Mouse (Mus musculus) liver, embryonic 14.5 days (tissue): Measurements from ENCODE around the gene Stx8. TPM values are rescaled to one million over a fixed set of nuclear protein-coding genes. Genes with fewer than 3 reads are reported as not detected.

Experiments used
- ATAC-seq: fragments of 200-750 bp; cut with Nextera tagmentation; 2 replicates; pipeline ENCODE4 v1.8.0; 2017; ENCODE audit warnings: moderate number of reproducible peaks, mild to moderate bottlenecking, moderate library complexity; ENCODE audit not compliant: insufficient read depth
- DNase-seq, 3 experiments: peaks; one replicate each; pipeline ENCODE4 v3.0.0-alpha.2; 2012 to 2013; ENCODE audit warnings: low read depth in 3 of 3, low spot score in 3 of 3
- H3K27ac ChIP-seq: fragments of 300-500 bp; sonication (generic); 2 replicates; pipeline ENCODE4 v1.5.1; 2014; ENCODE audit warnings: moderate library complexity, mild to moderate bottlenecking, control low read depth, inconsistent platforms
- H3K27me3 ChIP-seq: fragments of 300-500 bp; sonication (generic); 2 replicates; pipeline ENCODE4 v1.6.1; 2014; ENCODE audit warnings: mild to moderate bottlenecking, low read length, moderate library complexity; ENCODE audit not compliant: control insufficient read depth, insufficient read depth
- H3K36me3 ChIP-seq: fragments of 300-500 bp; sonication (generic); replicated peaks from 2 replicates; pipeline ENCODE4 v1.6.1; 2014; ENCODE audit warnings: low read depth; ENCODE audit not compliant: control insufficient read depth, insufficient read depth
- H3K4me1 ChIP-seq, 2 experiments: fragments of 200-500 bp in 1 of 2; fragments of 300-500 bp in 1 of 2; sonication (generic) in 1 of 2; replicated peaks; 2 replicates each; pipeline ENCODE4 v1.6.1; 2012 to 2014; ENCODE audit warnings: antibody characterized with exemption in 1 of 2, inconsistent platforms in 1 of 2, low read length in 1 of 2; ENCODE audit not compliant: control insufficient read depth in 2 of 2, insufficient read depth in 2 of 2
- H3K4me2 ChIP-seq: fragments of 300-500 bp; sonication (generic); 2 replicates; pipeline ENCODE4 v1.6.1; 2014; ENCODE audit warnings: low read depth, mild to moderate bottlenecking, control low read depth, moderate library complexity
- H3K4me3 ChIP-seq, 2 experiments: fragments of 200-500 bp in 1 of 2; fragments of 300-500 bp in 1 of 2; sonication (generic) in 1 of 2; 2 replicates each; pipeline ENCODE4 v1.5.1; 2012 to 2014; ENCODE audit warnings: low read depth in 2 of 2, low read length in 2 of 2, mild to moderate bottlenecking in 2 of 2, control low read depth in 1 of 2, inconsistent platforms in 1 of 2, moderate library complexity in 1 of 2; ENCODE audit not compliant: insufficient read depth in 1 of 2
- H3K9ac ChIP-seq: fragments of 300-500 bp; sonication (generic); replicated peaks from 2 replicates; pipeline ENCODE4 v1.6.1; 2014; ENCODE audit warnings: mild to moderate bottlenecking, control low read depth, moderate library complexity
- H3K9me3 ChIP-seq: fragments of 300-500 bp; sonication (generic); 2 replicates; pipeline ENCODE4 v1.6.1; 2016; ENCODE audit warnings: low read length, mixed read lengths; ENCODE audit not compliant: control insufficient read depth
- CTCF ChIP-seq: IDR thresholded peaks from 2 replicates; pipeline ENCODE4 v1.5.1; 2016; ENCODE audit warnings: antibody characterized with exemption, low read depth, control low read depth
- EP300 ChIP-seq: IDR thresholded peaks from 2 replicates; pipeline ENCODE4 v1.6.1; 2016; ENCODE audit warnings: antibody characterized with exemption, low read depth
- WGBS: fragments of 180-500 bp; shearing (Covaris S2); extraction: QIAGEN DNeasy Blood & Tissue Kit; methylation state at CpG from one replicate; pipeline ENCODE4 v1.1.7; 2014; ENCODE audit not compliant: insufficient replicate concordance; 5-methylcytosine and 5-hydroxymethylcytosine counted together
- polyA plus RNA-seq, 2 experiments: library from polyadenylated mRNA; depleted of rRNA in 1 of 2; stranded (reverse) in 1 of 2; unstranded in 1 of 2; fragments of >200 nt; fragmentation: Nextera tagmentation in 1 of 2; extraction: Ambion mirVana in 1 of 2; gene quantifications; 2 replicates each; pipeline versions ENCODE4 v1.2.1 to v1.2.3; 2012 to 2014

Stx8 gene
- polyA plus RNA-seq, 2 experiments: 8.1 to 24.5 TPM

- H3K4me1 ChIP-seq: no peaks in the 10 kb centered on the region
- no peaks in the 10 kb centered on the region for H3K9me3 ChIP-seq
- H3K27me3 ChIP-seq: no peaks in the 10 kb centered on the region
- no peak overlapping the region for H3K27ac ChIP-seq
- TF ChIP-seq EP300 (no peak), CTCF (no peak)
- no peak overlapping the region for H3K4me3 ChIP-seq
- no peak for ATAC-seq
- H3K36me3 ChIP-seq: no peaks in the 10 kb centered on the region
- H3K4me2 ChIP-seq: no peak overlapping the region
- H3K9ac ChIP-seq: no peak overlapping the region
- 72% methylated on average over 8 of the region's 8 CpGs for whole genome bisulfite sequencing
- no peak for DNase-seq
Observed at GRCm38 (mm10) chr11:68136687-68137086, 170.7 kb downstream of the Stx8 start.

- TF ChIP-seq EP300: no peak
- TF ChIP-seq CTCF: no peak
- H3K9ac ChIP-seq: no peak overlapping the region
- 47% methylated on average over 8 of the region's 8 CpGs for WGBS
Observed at GRCm38 (mm10) chr11:68142296-68142695, 176.3 kb downstream of the Stx8 start.

GRCm38 (mm10) chr11:68144235-68145065 is 178.5 kb downstream of the Stx8 start:
- no peaks in the 10 kb centered on the region for H3K9me3 ChIP-seq
- TF ChIP-seq EP300 (no peak), CTCF (no peak)
- no peaks in the 10 kb centered on the region for H3K36me3 ChIP-seq
- no peaks in the 10 kb centered on the region for H3K27me3 ChIP-seq
- 32% methylated on average over 13 of the region's 13 CpGs for WGBS
- H3K4me1 ChIP-seq: 0 out of 4 replicates have a peak, but pooled peaks cover 0 to 6% of the 10 kb centered on the region in 2 experiments
- H3K4me2 ChIP-seq: no peak overlapping the region
- H3K4me3 ChIP-seq: no peak overlapping the region
- ATAC-seq: no peak
- H3K27ac ChIP-seq: no peak overlapping the region
- no peak overlapping the region for H3K9ac ChIP-seq
- DNase-seq: no peak

More at GRCm38 (mm10) chr11:68142296-68142695, 176.3 kb downstream of the Stx8 start:
- Histone ChIP-seq H3K9me3 (no peaks in the 10 kb centered on the region), H3K27ac (no peak overlapping the region), H3K4me2 (no peak overlapping the region), H3K36me3 (no peaks in the 10 kb centered on the region), H3K27me3 (no peaks in the 10 kb centered on the region), H3K4me3 (no peak overlapping the region), H3K4me1 (0 out of 4 replicates have a peak, but pooled peaks cover 0 to 6% of the 10 kb centered on the region in 2 experiments)
- DNase-seq: no peak
- no peak for ATAC-seq

GRCm38 (mm10) chr11:68145066-68145585 is 179.1 kb downstream of the Stx8 start:
- Histone ChIP-seq H3K9me3 (no peaks in the 10 kb centered on the region), H3K9ac (no peak overlapping the region), H3K27me3 (no peaks in the 10 kb centered on the region), H3K4me3 (no peak overlapping the region), H3K4me2 (no peak overlapping the region), H3K36me3 (no peaks in the 10 kb centered on the region), H3K27ac (no peak overlapping the region), H3K4me1 (0 out of 4 replicates have a peak, but pooled peaks cover 0 to 6% of the 10 kb centered on the region in 2 experiments)
- DNase-seq (no peak), ATAC-seq (no peak)
- WGBS: 46% methylated on average over 13 of the region's 13 CpGs
- no peak for TF ChIP-seq EP300
- TF ChIP-seq CTCF: no peak
